Mouse (Mus musculus) brain, embryonic 18.5 days (tissue): Measurements from ENCODE around the gene Ppp2r5b.
A peak's percentile ranks its signal among the peaks of the same experiment; 100 is the strongest.

Experiments
- DNase-seq: peaks from one replicate; pipeline ENCODE4 v3.0.0-alpha.2; 2012; ENCODE audit warnings: low read depth, low spot score

Ppp2r5b gene

DNA sequence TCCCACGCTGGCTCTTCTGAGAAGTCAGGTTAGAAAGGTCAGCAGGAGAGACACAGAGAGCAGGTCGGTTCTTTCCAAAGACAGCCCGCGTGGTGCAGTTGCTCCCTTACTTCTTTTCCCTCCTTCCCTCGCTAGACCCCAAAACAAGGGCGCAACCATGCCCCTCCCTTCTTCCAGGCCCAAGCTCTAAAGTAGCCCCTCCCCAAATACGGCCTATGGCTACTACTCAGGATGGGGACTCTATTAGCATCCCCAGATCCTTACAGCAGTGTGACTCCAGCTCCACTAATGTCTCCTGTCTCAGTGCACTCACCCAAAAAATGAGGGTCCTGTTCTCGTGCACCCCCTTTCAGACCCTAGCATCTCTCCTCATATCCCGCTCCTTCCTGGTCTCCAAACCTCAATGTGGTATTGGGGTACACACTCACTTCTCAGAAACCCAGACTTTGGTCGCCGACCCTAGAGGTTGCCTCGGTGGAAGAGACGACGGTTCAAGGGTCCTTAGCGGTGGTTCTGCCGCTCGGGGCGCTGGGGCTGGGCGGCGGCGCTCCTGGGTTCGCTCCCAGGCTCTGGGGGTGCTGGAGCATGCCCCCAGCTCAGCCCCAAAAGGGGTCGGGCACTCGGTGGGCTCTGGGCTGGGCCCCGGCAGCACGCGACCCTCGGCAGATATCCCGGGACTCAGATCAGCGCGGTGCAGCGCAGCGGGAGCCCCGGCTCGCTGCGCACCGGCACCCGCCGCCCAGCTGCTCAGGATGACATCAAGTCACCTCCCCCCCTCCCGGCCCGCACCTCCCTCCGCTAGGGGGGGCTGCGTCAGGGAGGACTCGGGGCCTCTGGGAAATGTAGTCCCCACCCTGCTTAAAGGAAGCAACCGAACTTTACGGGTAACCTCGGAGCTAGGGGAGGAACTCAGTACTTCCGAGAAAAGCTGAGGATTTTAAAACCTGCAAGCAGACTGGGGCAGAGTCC lies at the start of gene Ppp2r5b:
Gene Ppp2r5b (minus strand): TSS at position 789 of the 969 bp plus-strand sequence.
- peak; percentile 87 for DNase-seq

DNA sequence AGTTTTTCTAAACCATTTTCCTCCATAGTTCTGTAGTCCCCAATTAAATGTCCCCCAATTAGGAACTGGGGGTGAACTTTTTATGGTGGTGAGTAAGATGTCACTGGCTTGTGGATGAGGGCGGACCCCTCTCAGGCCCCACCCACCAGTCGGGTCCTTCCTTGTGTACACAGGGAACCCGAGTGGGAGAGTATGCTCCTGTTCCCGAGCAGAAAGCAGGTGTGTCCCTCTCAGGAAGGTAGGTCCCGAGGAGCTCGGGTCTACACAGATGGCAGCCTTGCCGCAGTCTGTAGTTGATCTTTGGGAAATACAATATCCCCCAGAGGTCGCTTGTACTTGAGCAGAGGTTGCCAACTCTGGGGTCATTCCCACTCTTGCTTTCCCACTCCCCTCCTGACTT lies 49.6 kb upstream of the Ppp2r5b start:
- no peak for DNase-seq

DNA sequence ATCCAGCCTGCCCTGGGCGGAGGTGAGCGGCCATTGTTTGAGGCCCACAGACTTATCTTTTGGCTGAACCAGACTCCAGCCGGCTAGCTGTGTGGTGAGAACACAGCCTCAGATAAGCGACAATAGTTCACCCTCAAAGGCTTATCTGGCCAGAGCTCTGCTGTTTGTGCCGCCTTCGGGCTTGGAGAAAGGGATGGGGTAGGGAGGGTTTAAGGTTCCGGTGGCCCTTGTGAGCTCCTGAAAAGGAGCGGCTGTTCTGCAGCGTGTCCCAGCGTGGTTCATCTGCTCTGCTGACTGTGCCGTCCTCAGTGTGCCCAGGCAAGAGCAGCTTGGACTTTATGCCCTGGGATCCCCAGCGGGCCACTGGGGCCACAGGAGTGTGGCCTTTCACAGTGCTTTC lies 48.8 kb upstream of the Ppp2r5b start:
- DNase-seq = no peak

DNA sequence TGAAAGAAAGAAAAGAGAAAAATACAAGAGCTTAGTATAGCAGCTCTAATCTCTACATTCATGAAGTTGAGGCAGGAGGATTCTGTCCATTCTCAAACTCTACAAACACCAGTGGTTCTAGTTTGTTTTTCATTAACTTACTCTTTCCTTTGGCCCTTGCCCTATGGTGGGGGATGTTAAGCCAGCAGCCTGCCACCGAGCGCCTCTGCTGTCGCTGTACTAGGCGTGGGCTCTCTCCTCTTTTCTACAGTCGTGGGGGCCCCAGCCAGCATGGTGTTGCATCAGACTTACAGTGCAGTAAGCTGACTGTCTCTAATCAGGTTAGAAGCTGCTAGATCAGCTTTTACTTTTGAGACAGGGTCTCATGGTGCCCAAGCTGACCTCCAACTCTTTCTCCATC lies 47.3 kb upstream of the Ppp2r5b start:
- no peak for DNase-seq

DNA sequence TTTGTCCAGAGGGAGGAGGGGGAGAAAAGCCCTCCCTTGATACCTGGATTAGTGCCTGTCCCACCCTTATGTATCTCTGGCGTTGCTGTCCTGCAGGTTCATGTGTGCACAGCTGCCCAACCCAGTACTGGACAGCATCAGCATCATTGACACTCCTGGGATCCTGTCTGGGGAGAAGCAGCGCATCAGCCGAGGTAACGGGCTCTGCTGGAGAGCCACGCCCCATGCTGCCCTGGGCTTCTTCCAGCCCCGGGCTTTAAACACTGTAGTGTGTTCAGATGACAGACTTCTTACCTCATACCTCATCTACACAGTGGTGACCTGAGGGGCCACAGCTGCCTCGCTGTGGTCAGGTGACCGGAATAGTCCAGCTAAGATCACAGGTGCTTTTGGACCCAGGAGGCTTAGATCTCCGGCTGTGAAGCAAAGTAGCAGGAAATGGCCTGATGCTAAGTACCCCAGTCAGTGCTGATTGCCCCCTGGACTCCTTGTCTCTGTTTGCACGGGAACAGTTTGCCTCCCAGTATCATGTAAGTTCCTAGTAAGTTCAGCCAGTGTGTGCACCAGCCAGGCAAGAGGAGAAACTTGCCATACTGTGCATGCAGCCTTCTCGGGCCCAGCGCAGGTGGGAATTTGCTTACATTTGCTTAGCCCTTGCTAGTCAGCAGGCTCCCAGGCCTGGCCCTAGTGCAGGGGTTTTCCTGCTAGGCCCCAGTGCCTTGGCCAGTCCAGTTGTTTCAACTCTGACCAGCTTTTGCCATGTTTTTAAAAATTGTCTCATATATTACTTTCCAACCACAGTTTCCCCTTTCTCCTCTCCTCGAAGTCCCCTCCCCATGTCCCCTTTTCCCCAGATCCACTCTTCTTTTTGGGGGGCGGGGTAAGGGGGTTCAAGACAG lies 45.7 kb upstream of the Ppp2r5b start:
- no peak for DNase-seq

DNA sequence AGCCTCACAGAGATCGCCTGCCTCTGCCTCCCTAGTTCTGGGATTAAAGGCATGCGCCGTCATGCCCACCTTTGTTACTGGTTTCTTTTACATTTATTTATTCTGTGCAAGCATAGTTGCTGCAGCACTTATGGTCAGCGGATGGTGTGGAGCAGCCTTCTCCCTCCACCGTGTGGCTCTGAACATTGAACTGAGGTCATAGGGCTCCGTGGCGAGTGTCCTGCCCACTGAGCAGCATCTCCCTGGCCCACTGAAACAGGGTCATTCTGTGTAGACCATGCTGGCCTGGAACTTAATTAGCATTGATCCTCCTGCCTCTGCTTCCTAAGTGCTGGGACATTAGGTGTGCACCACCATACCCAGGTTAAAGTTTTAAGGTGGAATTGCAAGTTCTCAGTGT lies 44.9 kb upstream of the Ppp2r5b start:
- DNase-seq = no peak

DNA sequence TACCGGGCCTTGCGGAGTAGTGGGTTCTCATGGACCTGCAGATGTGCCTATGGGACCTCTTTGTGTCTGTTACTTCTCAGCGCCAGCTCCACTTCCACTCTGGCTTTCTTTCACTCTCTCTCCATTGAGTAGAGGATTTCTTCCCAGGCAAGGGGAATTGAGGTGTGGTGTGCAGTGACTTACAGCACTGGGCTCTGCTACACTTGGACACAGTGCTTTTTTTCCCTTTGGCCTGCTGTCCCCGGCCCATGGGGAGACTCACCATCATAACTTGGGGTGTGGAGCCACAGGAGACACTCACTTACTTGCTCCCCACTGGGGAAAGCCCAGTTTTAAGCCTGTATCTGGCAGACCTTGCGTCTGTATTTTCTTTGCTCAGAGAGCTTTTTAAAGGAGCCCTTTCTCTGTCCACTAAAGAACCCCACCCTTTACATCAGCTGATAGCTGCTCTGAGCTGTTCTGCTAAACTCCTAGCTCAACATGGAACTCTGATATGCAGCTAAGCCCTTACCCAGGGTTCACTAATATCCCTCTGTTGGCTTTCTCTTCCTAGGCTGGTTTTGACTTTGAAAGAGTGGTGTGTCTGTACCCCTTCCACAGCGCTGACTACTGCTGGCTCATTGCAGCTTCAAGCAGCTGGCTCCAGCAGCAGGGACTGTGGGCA lies 43.9 kb upstream of the Ppp2r5b start:
- DNase-seq = no peak

DNA sequence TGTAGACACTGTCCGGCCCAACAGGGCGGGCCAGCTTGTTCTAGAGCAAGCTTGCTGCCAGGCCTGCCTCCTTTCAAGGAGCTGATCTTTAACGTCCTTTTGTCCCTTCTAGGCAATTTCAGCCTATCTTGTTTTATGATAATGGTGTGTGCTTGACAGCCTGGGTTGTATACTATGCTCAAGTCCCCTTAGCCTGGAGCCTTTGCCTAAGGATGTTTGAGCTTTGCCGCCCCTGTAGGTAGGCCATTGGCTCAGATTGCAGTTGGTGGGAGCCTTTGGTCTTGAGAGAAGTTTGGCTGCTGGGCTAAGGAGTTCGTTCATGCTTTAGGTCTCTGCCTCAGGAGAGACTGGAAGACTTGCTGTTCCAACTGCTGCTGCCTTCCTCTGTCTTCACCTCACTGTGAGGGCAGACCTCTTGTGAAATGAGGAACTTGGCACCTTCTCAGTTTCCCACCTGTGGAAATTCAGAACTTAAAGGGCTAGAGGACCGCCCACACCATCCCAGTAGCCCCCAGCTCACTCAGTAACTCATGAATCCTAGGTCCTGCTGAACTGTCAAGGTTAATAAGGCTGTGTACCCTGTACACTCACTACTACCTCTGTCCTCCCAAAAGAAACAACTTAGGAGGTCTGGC lies 42.9 kb upstream of the Ppp2r5b start:
- no peak for DNase-seq

DNA sequence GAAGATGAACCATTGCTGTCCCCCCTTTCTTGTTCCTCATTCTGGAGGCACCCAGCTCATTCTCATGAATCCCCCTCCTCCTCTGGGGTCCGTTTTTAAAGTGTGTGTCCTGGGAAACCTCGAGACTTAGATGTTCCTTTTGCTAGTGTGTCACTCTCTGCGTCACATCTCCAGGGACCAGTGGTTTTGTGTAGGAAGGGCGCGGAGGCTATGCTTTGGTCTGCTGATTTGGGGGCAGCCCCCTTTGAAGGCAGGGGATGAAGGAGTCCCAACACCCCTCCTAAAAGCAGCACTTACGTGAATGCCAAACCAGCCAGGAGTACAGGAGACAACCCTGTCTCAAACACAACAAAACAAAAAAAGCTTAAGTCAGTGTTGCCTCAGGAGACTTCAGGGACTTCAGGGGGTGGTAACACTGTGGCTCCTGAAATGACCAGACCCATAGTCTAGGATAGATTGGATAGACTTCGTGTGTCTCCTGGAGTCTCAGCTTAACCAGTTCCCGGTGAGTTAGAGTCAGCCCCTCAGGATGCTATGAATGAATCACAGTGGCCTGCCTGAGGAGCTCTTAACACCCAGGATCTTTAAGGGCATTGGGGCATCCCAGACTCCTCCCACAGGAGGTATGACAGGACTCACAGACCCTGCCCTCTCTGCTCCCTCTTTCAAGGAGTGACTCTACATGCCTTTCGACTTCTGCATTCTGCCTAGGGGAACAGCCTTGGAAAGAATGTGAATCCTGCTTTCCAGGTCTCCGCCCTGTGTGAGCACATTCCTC lies 42.2 kb upstream of the Ppp2r5b start:
- DNase-seq = no peak

DNA sequence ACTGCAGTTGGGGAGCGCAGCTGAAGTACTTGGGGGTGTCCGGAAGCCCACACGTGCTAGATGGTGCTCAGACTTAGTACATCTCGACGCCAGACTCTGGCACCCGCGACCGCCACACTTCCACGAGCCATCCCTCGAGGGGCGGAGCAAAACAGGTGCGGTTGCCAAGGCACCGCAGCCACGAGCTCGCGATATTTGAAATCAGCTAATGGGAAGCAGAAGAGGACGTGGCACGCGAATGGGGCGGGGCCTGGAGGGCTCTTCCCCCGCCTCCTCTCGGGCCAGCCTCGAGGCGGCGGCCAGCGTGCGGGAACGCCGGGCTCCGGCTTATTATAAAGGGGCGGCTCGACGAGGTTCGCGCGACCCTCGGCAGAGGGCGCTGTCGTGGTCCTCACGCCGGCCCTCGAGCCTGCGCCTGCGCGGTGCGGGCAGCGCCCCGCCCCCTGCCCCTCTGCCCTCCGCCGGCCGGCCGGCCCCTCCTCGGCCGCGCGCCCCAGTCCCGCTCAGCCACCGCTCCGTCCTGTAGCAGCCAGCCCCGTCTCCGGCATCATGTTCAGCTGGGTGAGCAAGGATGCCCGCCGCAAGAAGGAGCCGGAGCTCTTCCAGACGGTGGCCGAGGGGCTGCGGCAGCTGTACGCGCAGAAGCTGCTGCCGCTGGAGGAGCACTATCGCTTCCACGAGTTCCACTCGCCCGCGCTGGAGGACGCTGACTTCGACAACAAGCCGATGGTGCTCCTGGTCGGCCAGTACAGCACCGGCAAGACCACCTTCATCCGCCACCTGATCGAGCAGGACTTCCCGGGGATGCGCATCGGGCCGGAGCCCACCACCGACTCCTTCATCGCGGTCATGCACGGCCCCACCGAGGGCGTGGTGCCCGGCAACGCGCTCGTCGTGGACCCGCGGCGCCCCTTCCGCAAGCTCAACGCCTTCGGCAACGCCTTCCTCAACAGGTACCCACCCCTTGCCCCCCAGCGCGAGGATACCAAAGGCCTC lies 41.1 kb upstream of the Ppp2r5b start, which contains the start of gene Ehd1:
Gene Ehd1 (plus strand): TSS at position 300 of the 996 bp plus-strand sequence.
- DNase-seq = peak; percentile 93

DNA sequence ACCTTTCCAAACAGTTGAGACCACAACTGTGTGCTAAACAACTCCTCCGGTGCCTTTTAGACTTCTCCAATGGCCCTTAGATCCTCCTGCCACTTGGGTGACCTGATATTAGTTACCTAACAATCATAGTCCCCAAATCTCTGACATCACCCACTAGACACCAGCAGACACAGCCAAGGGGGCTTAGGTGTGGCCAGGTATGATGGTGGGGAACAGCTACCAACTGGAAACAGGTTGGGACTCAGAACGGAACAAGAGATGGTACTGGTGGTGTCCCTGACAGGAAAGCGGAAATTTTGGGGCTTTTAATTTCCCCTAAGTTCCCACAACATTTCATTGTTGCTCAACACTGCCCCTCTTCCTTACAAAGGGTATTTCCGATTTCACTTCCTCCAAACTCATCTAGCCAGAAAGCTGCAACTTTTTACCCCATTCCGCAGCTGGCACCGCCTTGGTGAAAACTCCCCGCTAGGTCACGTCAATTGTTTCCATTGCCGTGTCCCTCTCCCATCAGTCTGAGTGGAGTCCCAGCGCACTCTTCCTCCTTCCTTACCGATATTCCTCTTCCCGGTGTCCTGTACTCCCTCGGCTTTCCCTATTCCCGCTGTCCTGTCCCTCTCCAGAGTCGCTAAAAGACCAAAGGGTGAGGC lies 40.2 kb upstream of the Ppp2r5b start:
- DNase-seq = no peak

DNA sequence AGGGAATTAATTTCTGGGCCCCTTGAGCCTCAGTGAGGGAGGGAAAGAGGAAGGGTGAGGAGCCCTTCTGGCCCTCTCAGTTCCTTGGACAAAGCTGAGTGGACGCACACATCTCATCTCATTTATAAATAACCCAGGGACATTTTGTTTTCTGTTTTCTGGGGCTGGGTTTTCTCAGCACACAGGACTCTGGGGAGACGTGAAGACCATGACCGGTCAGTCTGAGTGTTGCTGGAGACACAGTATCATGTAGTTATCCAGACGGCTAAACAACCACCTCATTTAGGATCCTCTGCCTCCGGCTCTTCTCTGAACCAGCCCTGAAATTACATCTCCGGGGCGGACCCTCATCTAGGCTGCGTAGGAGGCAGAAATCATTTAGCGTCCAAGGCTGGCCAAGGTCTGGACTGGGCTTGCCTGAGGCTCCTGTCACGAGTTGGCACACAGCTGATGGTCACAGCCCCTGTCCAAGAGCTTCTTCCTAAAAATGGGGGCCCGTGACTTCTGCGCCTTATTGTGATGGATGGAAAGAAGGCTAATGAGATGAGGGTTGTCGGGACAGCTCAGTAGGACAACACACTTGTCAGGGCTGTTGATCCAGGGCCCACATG lies 38.4 kb upstream of the Ppp2r5b start:
- no peak for DNase-seq

DNA sequence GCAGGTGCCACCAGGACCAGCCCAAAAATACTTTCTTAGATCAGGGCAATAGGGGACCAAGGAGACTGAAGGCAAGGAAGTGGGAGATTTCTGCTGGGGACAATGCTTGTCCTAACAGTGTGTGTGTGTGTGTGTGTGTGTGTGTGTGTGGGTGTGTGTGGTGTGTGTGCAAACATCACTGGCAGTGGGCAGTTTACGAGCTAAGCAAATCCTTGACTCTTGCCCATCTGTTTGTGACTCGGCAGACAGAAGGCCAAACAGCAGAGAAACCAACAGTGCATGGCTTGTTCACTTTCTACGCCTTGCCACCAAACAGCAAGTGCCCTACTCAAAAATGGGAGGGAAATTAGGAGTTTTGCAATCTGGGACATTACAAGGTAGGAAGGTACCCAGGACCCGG lies 37.9 kb upstream of the Ppp2r5b start:
- no peak for DNase-seq

DNA sequence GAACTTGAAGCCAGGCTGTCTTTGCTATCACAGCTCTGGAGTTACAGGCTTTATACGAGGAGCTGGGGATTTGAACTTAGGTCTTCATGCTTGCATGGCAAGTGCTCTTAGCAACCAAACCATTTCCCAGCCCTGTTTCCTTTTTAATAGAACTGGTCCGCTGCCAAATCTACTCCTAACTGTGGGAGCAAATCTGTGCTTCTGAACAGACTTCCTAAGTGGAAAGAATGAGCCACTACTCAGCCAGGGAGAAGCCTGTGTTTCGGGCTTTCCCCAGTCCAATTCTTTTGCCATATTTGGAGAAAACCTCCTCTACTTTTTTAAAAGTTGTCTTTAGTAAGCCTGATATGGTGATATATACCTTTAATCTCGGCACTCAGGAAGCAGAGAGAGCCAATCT lies 37.1 kb upstream of the Ppp2r5b start:
- DNase-seq = no peak

DNA sequence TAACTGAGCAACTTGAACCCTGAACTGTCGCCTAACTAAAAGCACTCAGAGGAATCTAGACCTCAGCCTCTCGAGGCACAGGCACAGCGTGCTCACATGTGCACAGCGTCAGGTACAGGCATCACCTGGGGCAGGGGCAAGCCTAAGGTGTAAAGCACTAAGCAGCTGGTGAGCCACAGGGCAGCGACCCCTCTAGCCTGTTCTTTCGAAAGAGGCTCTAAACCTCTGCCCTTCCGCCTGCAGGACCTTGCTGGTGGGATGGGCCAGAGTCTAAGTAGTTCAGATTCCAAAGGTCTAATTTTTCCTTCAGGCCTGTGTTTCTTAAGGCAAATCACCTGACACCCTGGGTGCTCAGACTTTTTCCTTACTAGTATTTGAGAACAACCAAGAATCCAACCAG lies 36.4 kb upstream of the Ppp2r5b start:
- DNase-seq = no peak

DNA sequence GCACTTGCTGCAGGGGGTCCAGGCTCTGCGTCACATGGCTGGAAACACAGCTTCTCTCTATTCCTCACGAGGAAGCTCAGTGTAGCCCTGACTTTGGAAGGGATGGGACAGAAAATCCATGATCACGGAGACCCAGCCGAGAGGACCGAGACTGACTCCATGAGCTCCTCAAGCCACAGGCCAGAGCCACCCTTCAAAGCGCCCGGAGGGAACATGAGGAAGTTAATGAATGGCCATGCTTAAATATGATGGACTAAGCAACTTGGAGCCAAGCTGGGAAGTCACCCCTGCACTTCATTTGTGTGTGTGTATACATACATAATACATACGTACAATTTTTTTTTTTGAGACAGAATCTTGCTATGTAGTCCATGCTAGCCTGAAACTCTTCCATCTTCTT lies 35.5 kb upstream of the Ppp2r5b start:
- DNase-seq = no peak

DNA sequence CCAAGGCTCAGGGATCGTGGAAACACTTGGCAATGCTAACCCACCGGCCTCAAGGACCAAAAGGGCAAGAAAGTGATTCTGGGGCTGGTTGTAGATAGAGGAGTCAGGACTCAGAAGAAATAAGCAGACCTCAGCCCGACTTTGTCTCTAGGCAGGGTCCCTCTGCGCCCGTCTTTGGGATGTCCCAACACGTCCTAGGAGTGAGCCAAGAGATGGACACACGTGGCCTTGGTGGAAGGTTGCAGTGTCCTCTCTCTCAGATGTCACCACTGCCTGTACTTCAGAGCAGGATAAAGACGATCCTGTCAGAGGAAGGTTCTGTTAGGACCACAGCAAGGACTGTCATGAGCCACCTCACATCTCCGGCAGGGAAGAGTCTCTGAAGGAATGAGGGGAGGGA lies 35.0 kb upstream of the Ppp2r5b start:
- no peak for DNase-seq

DNA sequence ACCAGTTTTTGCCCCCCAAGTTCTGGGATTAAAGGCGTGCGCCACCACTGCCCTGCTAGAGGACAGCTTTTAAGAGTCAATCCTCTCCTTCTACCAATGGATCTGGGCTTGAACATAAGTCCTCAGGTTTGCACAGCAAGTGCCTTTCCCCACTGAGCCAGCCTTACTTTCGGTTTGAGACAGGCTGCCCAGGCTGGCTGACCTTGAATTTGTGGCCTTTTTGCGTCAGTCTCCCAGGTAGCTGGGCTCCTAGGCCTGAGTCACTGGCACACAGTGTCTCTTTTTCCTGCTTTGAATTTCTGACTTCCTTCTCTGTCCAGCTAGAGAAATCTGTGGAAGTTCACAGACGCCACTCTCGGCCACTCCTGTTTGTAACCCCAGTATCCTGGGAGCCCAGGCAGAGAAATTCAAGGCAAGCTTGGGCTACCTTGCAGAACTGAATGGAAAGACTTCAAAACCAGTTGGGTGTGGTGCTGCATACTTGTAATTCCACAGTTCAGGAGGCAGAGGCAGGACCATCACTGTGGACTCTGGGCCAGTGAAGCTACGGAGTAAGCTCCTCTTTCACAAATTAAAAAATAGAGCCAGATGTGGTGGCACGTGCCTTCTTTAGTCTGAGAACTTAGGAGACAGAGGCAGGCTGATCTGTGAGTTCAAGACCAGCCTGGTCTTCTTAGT lies 34.3 kb upstream of the Ppp2r5b start:
- DNase-seq = no peak
